Mouse (Mus musculus) CD4-positive, CD25-positive, alpha-beta regulatory T cell, adult 4 months (primary cell): Measurements from ENCODE around the gene Dxo. TPM values are rescaled to one million over a fixed set of nuclear protein-coding genes. Genes with fewer than 3 reads are reported as not detected.

Source experiments
- ATAC-seq: one replicate; pipeline ENCODE4 v1.8.0; 2017
- polyA plus RNA-seq, 2 experiments: library from polyadenylated mRNA; unstranded; fragments of 100-300 nt; shearing (Covaris generic); gene quantifications; one replicate each; pipeline ENCODE4 v1.2.1; 2017

Dxo gene
- polyA plus RNA-seq, 2 experiments from 2014 or later: 28.8 to 33.4 TPM

GRCm38 (mm10) chr17:34881683-34882310 lies 45.0 kb downstream of the Dxo start, which contains the start of gene Gm20547:
TSS of gene Gm20547 (minus strand) at chr17:34882042.
- ATAC-seq: no peak

- ATAC-seq: no peak
Measured at GRCm38 (mm10) chr17:34883332-34883731, 46.5 kb downstream of the Dxo start.

GRCm38 (mm10) chr17:34884704-34885103 lies 47.9 kb downstream of the Dxo start:
- ATAC-seq: no peak

GRCm38 (mm10) chr17:34885615-34886014 lies 48.8 kb downstream of the Dxo start:
- ATAC-seq: no peak

- no peak for ATAC-seq
Measured at GRCm38 (mm10) chr17:34887942-34888341, 51.1 kb downstream of the Dxo start.

Other genes with a start within 250 kb of the Dxo start
- 100 to 1,000 TPM; 227 to 344 TPM for gene Gpsm3, start 247.2 kb upstream of the Dxo start, polyA plus RNA-seq
- gene Pbx2, start 245.8 kb upstream of the Dxo start, polyA plus RNA-seq: 10 to 100 TPM in 1 of 2 experiments, 1 to 10 TPM in 1; 7.7 to 12.6 TPM
- 1 to 10 TPM; 4.0 to 4.5 TPM for gene Ager, start 239.2 kb upstream of the Dxo start, polyA plus RNA-seq
- 10 to 100 TPM; 68.0 to 75.0 TPM for gene Rnf5, start 233.3 kb upstream of the Dxo start, polyA plus RNA-seq
- 10 to 100 TPM; 16.9 to 19.2 TPM for gene Agpat1, start 232.8 kb upstream of the Dxo start, polyA plus RNA-seq
- gene Egfl8, start 221.0 kb upstream of the Dxo start, polyA plus RNA-seq: 1 to 10 TPM; 1.9 to 2.8 TPM
- gene Ppt2, start 208.5 kb upstream of the Dxo start, polyA plus RNA-seq: 10 to 100 TPM; 20.6 to 32.2 TPM
- gene Prrt1, start 207.5 kb upstream of the Dxo start, polyA plus RNA-seq: 1 to 10 TPM; 1.4 to 2.2 TPM
- 1 to 10 TPM; 3.6 to 5.9 TPM for gene Fkbpl, start 192.3 kb upstream of the Dxo start, polyA plus RNA-seq
- 10 to 100 TPM; 15.2 to 20.2 TPM for gene Atf6b, start 189.9 kb upstream of the Dxo start, polyA plus RNA-seq
- not detected for gene Tnxb, start 166.5 kb upstream of the Dxo start, polyA plus RNA-seq
- not detected for gene C4b, start 93.1 kb upstream of the Dxo start, polyA plus RNA-seq
- gene Cyp21a1, start 32.5 kb upstream of the Dxo start, polyA plus RNA-seq: not detected
- gene Stk19, start 74 bp upstream of the Dxo start, polyA plus RNA-seq: 10 to 100 TPM; 24.4 to 46.0 TPM
- gene Skiv2l, start 13.2 kb downstream of the Dxo start, polyA plus RNA-seq: 10 to 100 TPM; 26.8 to 44.1 TPM
- 10 to 100 TPM; 33.2 to 44.8 TPM for gene Nelfe, start 13.4 kb downstream of the Dxo start, polyA plus RNA-seq
- under 1 TPM; 0.27 to 0.61 TPM for gene Cfb, start 25.5 kb downstream of the Dxo start, polyA plus RNA-seq
- gene Zbtb12, start 42.5 kb downstream of the Dxo start, polyA plus RNA-seq: not detected
- not detected for gene Gm20547, start 45.0 kb downstream of the Dxo start, polyA plus RNA-seq
- gene C2, start 61.2 kb downstream of the Dxo start, polyA plus RNA-seq: 1 to 10 TPM; 1.1 to 2.5 TPM
- gene Ehmt2, start 61.5 kb downstream of the Dxo start, polyA plus RNA-seq: 10 to 100 TPM; 21.8 to 30.5 TPM
- gene Slc44a4, start 77.4 kb downstream of the Dxo start, polyA plus RNA-seq: not detected
- gene Neu1, start 94.2 kb downstream of the Dxo start, polyA plus RNA-seq: 10 to 100 TPM; 32.5 to 40.6 TPM
- 1 to 10 TPM in 1 of 2 experiments, under 1 TPM in 1; 0.84 to 3.7 TPM for gene Hspa1b, start 122.2 kb downstream of the Dxo start, polyA plus RNA-seq
- 1 to 10 TPM in 1 of 2 experiments, not detected in 1; 3.1 TPM for gene Gm20481, start 132.9 kb downstream of the Dxo start, polyA plus RNA-seq
- 1 to 10 TPM in 1 of 2 experiments, not detected in 1; 1.1 TPM for gene Hspa1a, start 135.1 kb downstream of the Dxo start, polyA plus RNA-seq
- gene Hspa1l, start 135.7 kb downstream of the Dxo start, polyA plus RNA-seq: 1 to 10 TPM in 1 of 2 experiments, under 1 TPM in 1; 0.17 to 1.3 TPM
- gene Lsm2, start 144.8 kb downstream of the Dxo start, polyA plus RNA-seq: 10 to 100 TPM; 51.4 to 54.8 TPM
- gene Vars, start 164.0 kb downstream of the Dxo start, polyA plus RNA-seq: 10 to 100 TPM; 28.4 to 31.6 TPM
- under 1 TPM; 0.12 to 0.14 TPM for gene Vwa7, start 179.6 kb downstream of the Dxo start, polyA plus RNA-seq
- 1 to 10 TPM; 2.7 to 2.8 TPM for gene Sapcd1, start 191.0 kb downstream of the Dxo start, polyA plus RNA-seq
- gene Msh5, start 209.7 kb downstream of the Dxo start, polyA plus RNA-seq: 1 to 10 TPM; 1.8 to 2.5 TPM
- gene Clic1, start 212.9 kb downstream of the Dxo start, polyA plus RNA-seq: 100 to 1,000 TPM; 490 to 619 TPM
- 1 to 10 TPM; 1.1 to 6.3 TPM for gene Ddah2, start 222.0 kb downstream of the Dxo start, polyA plus RNA-seq
- gene Ly6g6c, start 228.4 kb downstream of the Dxo start, polyA plus RNA-seq: not detected
- gene Mpig6b, start 229.2 kb downstream of the Dxo start, polyA plus RNA-seq: not detected
- gene Ly6g6e, start 239.9 kb downstream of the Dxo start, polyA plus RNA-seq: not detected
- gene Ly6g6d, start 241.0 kb downstream of the Dxo start, polyA plus RNA-seq: not detected
- not detected for gene Ly6g6f, start 248.6 kb downstream of the Dxo start, polyA plus RNA-seq